Mouse (Mus musculus): ENCODE measurements around the gene Cyp4a31. TPM values are rescaled to one million over a fixed set of nuclear protein-coding genes. Genes with fewer than 3 reads are reported as not detected.

Cyp4a31 gene
- polyA plus RNA-seq (2012): not detected in 2 replicates

GRCm38 (mm10) chr4:115563401-115563800, at the start of gene Cyp4a31:
Cyp4a31 (plus strand) TSS chr4:115563649.

DNA sequence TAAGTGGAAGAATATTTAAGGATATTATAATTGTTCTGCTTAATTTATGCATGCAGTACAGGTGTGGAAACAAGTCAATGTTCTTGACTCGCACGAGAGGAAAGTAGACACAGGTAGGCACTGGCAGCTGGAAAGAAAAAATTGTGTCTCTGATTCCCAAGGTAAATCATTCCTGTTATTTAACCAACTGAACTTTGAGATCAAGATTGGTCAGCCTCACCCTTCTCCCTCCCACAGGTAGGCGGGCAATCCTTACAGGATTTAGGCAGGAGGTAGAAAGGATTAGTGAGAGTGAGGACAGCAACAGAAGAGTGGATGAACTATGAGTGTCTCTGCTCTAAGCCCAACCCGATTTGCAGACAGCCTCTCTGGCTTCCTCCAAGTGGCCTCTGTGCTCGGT, 45.4 kb upstream of the Cyp4a31 start, which contains the start of gene Cyp4a10:
Cyp4a10 (plus strand) TSS at position 265 of the 400 bp plus-strand sequence.

GRCm38 (mm10) chr4:115600611-115601010, 37.2 kb downstream of the Cyp4a31 start, which contains the start of gene Cyp4a32:
Cyp4a32 (plus strand) TSS chr4:115600969.

Other genes starting within 250 kb of the Cyp4a31 start
- gene Cyp4a12b, start 152.0 kb upstream of the Cyp4a31 start, polyA plus RNA-seq (2012): not detected in 2 replicates
- not detected in 2 replicates for gene Cyp4a30b, start 111.0 kb upstream of the Cyp4a31 start, polyA plus RNA-seq (2012)
- gene Cyp4a14, start 67.5 kb upstream of the Cyp4a31 start, polyA plus RNA-seq (2012): not detected in 2 replicates
- not detected in 2 replicates for gene Cyp4a10, start 45.4 kb upstream of the Cyp4a31 start, polyA plus RNA-seq (2012)
- gene Cyp4a32, start 37.3 kb downstream of the Cyp4a31 start, polyA plus RNA-seq (2012): not detected in 2 replicates
- gene Cyp4b1, start 84.1 kb downstream of the Cyp4a31 start, polyA plus RNA-seq (2012): 0.10 and 0.14 TPM in 2 replicates
- 11.9 and 13.9 TPM in 2 replicates for gene Efcab14, start 174.1 kb downstream of the Cyp4a31 start, polyA plus RNA-seq (2012)
- not detected in 2 replicates for gene Tex38, start 217.4 kb downstream of the Cyp4a31 start, polyA plus RNA-seq (2012)
- gene Atpaf1, start 221.2 kb downstream of the Cyp4a31 start, polyA plus RNA-seq (2012): 11.4 and 11.7 TPM in 2 replicates